Mouse (Mus musculus): Measurements from ENCODE around the gene Zfp629. TPM values are rescaled to one million over a fixed set of nuclear protein-coding genes. Genes with fewer than 3 reads are reported as not detected.
A peak's percentile ranks its signal among the peaks of the same experiment; 100 is the strongest.
"Not testable (repeated sequence)": the region's sequence is repeated elsewhere in the genome, so short reads cannot be mapped to it uniquely, and the experiment has no call there.

Gene Zfp629
- 16.2 and 19.2 TPM in 2 replicates for polyA plus RNA-seq (2015; fragmentation: Nextera tagmentation; extraction: Ambion mirVana)

DNA sequence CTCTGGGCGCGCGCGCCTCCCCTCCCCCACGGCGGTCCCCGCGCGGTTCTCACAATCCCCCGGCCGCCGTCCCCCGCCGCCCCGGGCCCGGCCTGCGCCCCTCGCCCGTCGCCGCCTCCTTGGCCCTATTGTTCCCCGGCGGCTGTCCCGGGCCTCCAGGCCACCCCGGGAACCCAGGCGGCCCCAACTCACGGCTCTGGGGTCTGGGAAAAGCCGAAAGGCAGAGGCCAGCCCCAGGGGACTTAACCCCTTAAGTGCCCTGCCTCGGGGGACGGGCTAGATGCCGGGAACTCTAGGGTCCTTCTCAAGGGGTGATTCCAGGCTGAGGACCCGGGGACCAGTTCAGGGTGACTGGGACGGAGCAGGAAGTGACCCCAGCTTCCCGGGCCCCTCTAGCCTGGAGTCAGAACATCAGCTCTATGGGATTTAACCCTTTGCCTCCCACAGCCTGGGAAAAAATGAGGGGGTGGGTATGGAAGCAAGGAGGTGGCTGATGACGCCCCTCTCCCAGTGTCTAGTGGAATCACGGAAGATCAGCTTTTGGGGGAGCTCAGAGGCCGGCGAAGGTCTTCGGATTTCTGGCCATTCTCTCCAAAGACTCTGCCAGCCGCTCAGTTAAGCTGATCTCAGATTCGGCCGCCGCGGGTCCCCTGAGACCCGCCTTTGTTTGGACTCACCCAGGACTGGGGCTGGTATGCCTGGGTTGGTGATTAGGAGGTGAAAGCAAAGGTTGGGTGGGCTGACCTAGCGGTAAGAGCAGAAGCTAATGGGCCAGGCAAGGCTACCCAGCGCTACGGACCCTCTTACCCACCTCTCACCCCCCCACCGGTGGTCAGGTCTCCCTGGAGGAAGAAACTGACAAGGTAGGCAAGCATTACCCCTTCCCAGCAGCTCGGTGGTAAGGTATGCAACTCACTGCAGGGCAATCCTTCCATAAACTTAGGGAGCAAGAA, at the start of gene Zfp629:
TSS of gene Zfp629 (minus strand) at position 907 of the 953 bp plus-strand sequence.
- peaks cover 17% of the 10 kb centered on the region for H3K4me1 ChIP-seq
- H3K27ac ChIP-seq: peak within 1 kb of the TSS; percentile 77
- peak within 1 kb of the TSS; percentile 96 for H3K9ac ChIP-seq
- H3K4me2 ChIP-seq (replicated peaks): peak within 1 kb of the TSS; percentile 87
- no peaks in the 10 kb centered on the region for H3K27me3 ChIP-seq
- peak within 1 kb of the TSS; percentile 100 for H3K4me3 ChIP-seq
- peak; percentile 90 for ATAC-seq (ENCODE audit: low FRiP score, low read depth)
- WGBS: under 1% methylated on average over 47 of the region's 50 CpGs
- peaks cover 32% of the 10 kb centered on the region for H3K36me3 ChIP-seq
- no peaks in the 10 kb centered on the region for H3K9me3 ChIP-seq

GRCm38 (mm10) chr7:127662926-127663325, 47.3 kb upstream of the Zfp629 start:
- Histone ChIP-seq H3K9ac (no peak overlapping the region), H3K27ac (no peak overlapping the region), H3K4me2 (replicated peaks) (no peak overlapping the region), H3K36me3 (peaks cover 69% of the 10 kb centered on the region), H3K4me3 (no peak overlapping the region), H3K9me3 (0 out of 2 replicates have a peak, but pooled peaks cover 3% of the 10 kb centered on the region), H3K27me3 (no peaks in the 10 kb centered on the region), H3K4me1 (no peaks in the 10 kb centered on the region)
- no peak for ATAC-seq (ENCODE audit: low FRiP score, low read depth)
- WGBS: 90% methylated on average over 6 of the region's 6 CpGs

DNA sequence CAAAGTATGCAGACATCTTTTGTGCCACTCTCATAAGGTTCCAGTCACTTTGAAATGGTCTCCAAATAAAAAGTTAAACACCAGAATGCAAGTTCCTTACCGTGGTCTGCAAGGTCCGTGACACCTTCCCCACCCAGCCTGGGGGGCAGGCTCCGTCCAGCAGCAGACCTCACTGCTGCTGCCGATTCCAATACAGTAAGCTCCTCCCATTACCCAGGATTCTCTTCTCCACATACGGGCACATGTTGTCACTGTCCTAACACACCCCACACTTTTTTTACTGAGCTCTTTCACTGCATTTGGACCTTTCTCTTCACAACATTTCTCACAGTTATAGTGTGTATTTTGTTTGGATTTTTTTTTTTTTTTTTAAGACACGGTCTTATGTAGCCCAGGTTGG, 46.2 kb upstream of the Zfp629 start:
- H3K4me1 ChIP-seq: no peaks in the 10 kb centered on the region
- H3K27me3 ChIP-seq: no peaks in the 10 kb centered on the region
- H3K27ac ChIP-seq: no peak overlapping the region
- no peak overlapping the region for H3K4me3 ChIP-seq
- H3K4me2 ChIP-seq (replicated peaks): no peak overlapping the region
- H3K9ac ChIP-seq: no peak overlapping the region
- peaks cover 63% of the 10 kb centered on the region for H3K36me3 ChIP-seq
- WGBS: 80% methylated on average over 6 of the region's 6 CpGs
- ATAC-seq (ENCODE audit: low FRiP score, low read depth): no peak
- 0 out of 2 replicates have a peak, but pooled peaks cover 8% of the 10 kb centered on the region for H3K9me3 ChIP-seq

DNA sequence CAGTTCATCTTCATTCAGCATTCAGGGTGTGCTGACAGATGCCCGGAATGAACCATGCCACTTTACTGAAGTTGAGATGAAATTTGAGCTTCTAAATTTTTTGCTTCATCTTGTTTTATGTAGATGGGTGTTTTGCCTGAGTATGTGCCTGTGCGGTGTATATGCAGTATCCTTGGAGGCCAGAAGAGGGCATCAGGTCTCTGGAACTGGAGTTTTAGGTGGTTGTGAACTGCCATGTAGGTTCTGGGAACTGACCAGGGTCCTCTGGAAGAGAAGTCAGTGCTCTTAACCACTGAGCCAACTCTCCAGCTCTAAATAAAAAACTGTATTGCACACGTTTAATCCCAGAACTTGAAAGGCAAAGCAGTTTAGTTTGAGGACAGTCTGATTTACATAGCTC, 45.3 kb upstream of the Zfp629 start:
- no peaks in the 10 kb centered on the region for H3K27me3 ChIP-seq
- no peak overlapping the region for H3K27ac ChIP-seq
- H3K4me1 ChIP-seq: no peaks in the 10 kb centered on the region
- no peak overlapping the region for H3K4me2 ChIP-seq (replicated peaks)
- H3K36me3 ChIP-seq: peaks cover 54% of the 10 kb centered on the region
- H3K9me3 ChIP-seq: 0 out of 2 replicates have a peak, but pooled peaks cover 8% of the 10 kb centered on the region
- no peak for ATAC-seq (ENCODE audit: low FRiP score, low read depth)
- no peak overlapping the region for H3K4me3 ChIP-seq
- 81% methylated on average over 3 of the region's 3 CpGs for WGBS
- no peak overlapping the region for H3K9ac ChIP-seq

GRCm38 (mm10) chr7:127656946-127657345, 41.3 kb upstream of the Zfp629 start:
- Histone ChIP-seq H3K27me3 (no peaks in the 10 kb centered on the region), H3K4me3 (no peak overlapping the region), H3K9me3 (0 out of 2 replicates have a peak, but pooled peaks cover 8% of the 10 kb centered on the region), H3K36me3 (peaks cover 15% of the 10 kb centered on the region), H3K9ac (no peak overlapping the region), H3K4me1 (peaks cover 8% of the 10 kb centered on the region), H3K27ac (no peak overlapping the region), H3K4me2 (replicated peaks) (no peak overlapping the region)
- no peak for ATAC-seq (ENCODE audit: low FRiP score, low read depth)
- WGBS: 37% methylated on average over 4 of the region's 4 CpGs

GRCm38 (mm10) chr7:127654318-127654717, 38.7 kb upstream of the Zfp629 start:
- ATAC-seq (ENCODE audit: low FRiP score, low read depth): no peak
- no peaks in the 10 kb centered on the region for H3K27me3 ChIP-seq
- H3K27ac ChIP-seq: no peak overlapping the region
- no peak overlapping the region for H3K4me2 ChIP-seq (replicated peaks)
- 78% methylated on average over 10 of the region's 10 CpGs for WGBS
- peaks cover 11% of the 10 kb centered on the region for H3K4me1 ChIP-seq
- H3K4me3 ChIP-seq: no peak overlapping the region
- H3K9ac ChIP-seq: no peak overlapping the region
- no peaks in the 10 kb centered on the region for H3K36me3 ChIP-seq
- H3K9me3 ChIP-seq: 0 out of 2 replicates have a peak, but pooled peaks cover 5% of the 10 kb centered on the region

- H3K9ac ChIP-seq: peak overlapping the region; percentile 54
- peak; percentile 70; the same call in 1 of the 2 replicates for ATAC-seq (ENCODE audit: low FRiP score, low read depth)
- WGBS: 11% methylated on average over 18 of the region's 18 CpGs
Observed at GRCm38 (mm10) chr7:127652050-127652449, 36.5 kb upstream of the Zfp629 start.

DNA sequence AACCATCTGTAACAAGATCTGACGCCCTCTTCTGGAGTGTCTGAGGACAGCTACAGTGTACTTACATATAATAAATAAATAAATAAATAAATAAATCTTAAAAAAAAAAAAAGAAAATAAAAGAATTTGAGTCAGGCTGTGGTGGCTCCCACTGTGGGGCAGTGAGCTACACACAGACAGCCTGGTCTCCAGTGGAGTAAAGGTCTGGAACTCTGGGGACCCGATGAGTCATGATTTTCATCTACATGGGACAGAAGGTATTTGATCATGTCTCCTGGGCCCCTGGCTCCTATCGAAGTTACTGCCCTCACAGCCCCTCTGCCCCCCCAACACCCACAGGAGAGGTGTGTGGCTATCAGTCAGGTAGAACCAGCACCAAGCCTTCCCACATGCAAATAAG, 36.0 kb upstream of the Zfp629 start:
- 0 out of 2 replicates have a peak, but pooled peaks have one; percentile 40 for ATAC-seq (ENCODE audit: low FRiP score, low read depth)
- Histone ChIP-seq H3K27ac (peak overlapping the region; percentile 39), H3K27me3 (no peaks in the 10 kb centered on the region), H3K9me3 (no peaks in the 10 kb centered on the region), H3K9ac (peak overlapping the region; percentile 54; the same call in 1 of the 2 replicates), H3K4me3 (peak overlapping the region; percentile 23; the same call in 1 of the 2 replicates), H3K36me3 (no peaks in the 10 kb centered on the region), H3K4me1 (peaks cover 11% of the 10 kb centered on the region), H3K4me2 (replicated peaks) (peak overlapping the region; percentile 53)
- 68% methylated on average over 3 of the region's 3 CpGs for WGBS

More at GRCm38 (mm10) chr7:127652050-127652449, 36.5 kb upstream of the Zfp629 start:
- H3K27me3 ChIP-seq: no peaks in the 10 kb centered on the region
- H3K4me3 ChIP-seq: peak overlapping the region; percentile 23
- H3K4me2 ChIP-seq (replicated peaks): peak overlapping the region; percentile 53
- peaks cover 11% of the 10 kb centered on the region for H3K4me1 ChIP-seq
- H3K36me3 ChIP-seq: no peaks in the 10 kb centered on the region
- peak overlapping the region; percentile 39 for H3K27ac ChIP-seq
- H3K9me3 ChIP-seq: 0 out of 2 replicates have a peak, but pooled peaks cover 2% of the 10 kb centered on the region

DNA sequence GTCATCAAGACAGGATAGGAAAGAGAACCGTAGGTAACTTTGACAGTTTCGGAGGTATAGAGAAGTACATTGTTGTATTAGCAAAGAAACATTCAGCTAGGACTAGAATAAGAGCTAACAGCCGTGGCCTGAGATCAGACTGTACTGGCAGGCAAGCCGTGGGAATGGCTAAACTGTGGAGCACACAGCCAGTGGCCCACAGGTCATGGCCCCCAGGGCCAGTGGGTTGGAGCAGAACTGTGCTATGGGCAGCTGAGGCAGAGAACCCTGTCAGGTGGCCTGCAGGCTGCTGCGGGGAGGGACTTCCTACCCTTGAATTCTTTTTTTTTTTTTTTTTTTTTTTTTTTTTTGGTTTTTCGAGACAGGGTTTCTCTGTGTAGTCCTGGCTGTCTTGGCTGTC, 33.6 kb upstream of the Zfp629 start:
- no peak overlapping the region for H3K27ac ChIP-seq

DNA sequence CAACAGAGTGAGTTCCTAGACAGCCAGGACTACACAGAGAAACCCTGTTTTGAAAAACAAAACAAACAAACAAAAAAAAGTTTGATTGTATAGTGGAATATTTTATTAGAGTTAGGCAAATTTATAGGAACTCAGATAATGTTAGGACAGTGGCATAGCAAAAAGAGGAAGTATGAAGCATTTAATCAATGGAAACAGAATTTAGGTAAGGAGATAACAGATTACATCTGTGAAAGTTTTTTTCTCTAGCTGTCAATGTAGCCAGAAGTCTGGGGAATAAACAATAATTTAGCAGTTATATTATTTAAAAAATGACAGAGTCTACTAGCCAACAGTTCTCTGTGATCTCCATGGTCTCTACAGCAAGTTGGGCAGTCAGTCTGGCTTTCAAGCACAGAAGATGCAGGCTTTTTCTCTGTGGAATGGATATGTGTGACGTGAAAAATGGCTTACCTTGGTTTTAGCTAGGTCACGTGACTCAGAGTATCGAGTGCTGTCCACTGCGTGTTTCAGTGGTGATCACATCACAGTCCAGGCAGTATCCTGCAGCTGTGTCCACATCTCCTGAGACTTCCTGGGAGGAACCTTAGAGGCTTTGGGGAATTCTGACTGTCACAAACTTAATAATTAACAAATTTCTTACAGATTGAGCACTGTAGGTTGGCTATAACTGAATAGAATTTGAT, 33.1 kb upstream of the Zfp629 start:
- no peaks in the 10 kb centered on the region for H3K9me3 ChIP-seq
- no peak overlapping the region for H3K27ac ChIP-seq
- 78% methylated on average over 4 of the region's 4 CpGs for WGBS
- no peak for ATAC-seq (ENCODE audit: low FRiP score, low read depth)
- no peak overlapping the region for H3K4me3 ChIP-seq
- H3K27me3 ChIP-seq: no peaks in the 10 kb centered on the region
- H3K4me1 ChIP-seq: peaks cover 11% of the 10 kb centered on the region
- no peak overlapping the region for H3K4me2 ChIP-seq (replicated peaks)
- H3K9ac ChIP-seq: no peak overlapping the region
- no peaks in the 10 kb centered on the region for H3K36me3 ChIP-seq

More for the DNA sequence above, 33.6 kb upstream of the Zfp629 start:
- no peak overlapping the region for H3K4me3 ChIP-seq
- no peaks in the 10 kb centered on the region for H3K27me3 ChIP-seq
- ATAC-seq (ENCODE audit: low FRiP score, low read depth): no peak
- 82% methylated on average over 6 of the region's 6 CpGs for WGBS
- H3K9me3 ChIP-seq: no peaks in the 10 kb centered on the region
- peaks cover 11% of the 10 kb centered on the region for H3K4me1 ChIP-seq
- H3K9ac ChIP-seq: no peak overlapping the region
- no peak overlapping the region for H3K4me2 ChIP-seq (replicated peaks)
- H3K36me3 ChIP-seq: no peaks in the 10 kb centered on the region

- not testable (repeated sequence) for H3K36me3 ChIP-seq; ATAC-seq (ENCODE audit: low FRiP score, low read depth); H3K27ac ChIP-seq; H3K9me3 ChIP-seq; H3K4me2 ChIP-seq (replicated peaks); H3K4me3 ChIP-seq; H3K4me1 ChIP-seq; H3K27me3 ChIP-seq; H3K9ac ChIP-seq
- WGBS: 89% methylated on average over 7 of the region's 7 CpGs
Observed at GRCm38 (mm10) chr7:127647576-127647975, 32.0 kb upstream of the Zfp629 start.

DNA sequence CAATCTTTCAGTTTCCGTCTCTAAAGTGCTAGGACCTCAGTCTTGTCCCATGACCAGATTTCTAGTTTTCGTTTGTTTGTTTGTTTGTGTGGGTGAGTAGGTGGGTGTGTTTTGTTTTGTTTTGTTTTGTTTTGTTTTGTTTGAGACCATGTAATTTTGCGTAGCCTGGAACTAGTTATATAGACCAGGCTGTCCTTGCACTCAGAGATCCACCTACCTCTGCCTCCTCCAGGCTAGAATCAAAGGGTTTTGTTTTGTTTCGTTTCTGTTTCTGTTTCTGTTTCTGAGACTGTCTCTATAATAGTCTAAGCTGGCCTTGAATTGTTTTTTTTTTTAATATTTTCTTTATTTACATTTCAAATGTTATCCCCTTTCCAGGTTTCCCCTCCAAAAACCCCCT, 30.8 kb upstream of the Zfp629 start:
- H3K9ac ChIP-seq: no peak overlapping the region
- WGBS: 83% methylated on average over 4 of the region's 4 CpGs
- H3K9me3 ChIP-seq: no peaks in the 10 kb centered on the region
- H3K4me1 ChIP-seq: no peaks in the 10 kb centered on the region
- H3K4me2 ChIP-seq (replicated peaks): no peak overlapping the region
- ATAC-seq (ENCODE audit: low FRiP score, low read depth): no peak
- no peaks in the 10 kb centered on the region for H3K27me3 ChIP-seq
- no peaks in the 10 kb centered on the region for H3K36me3 ChIP-seq
- H3K4me3 ChIP-seq: no peak overlapping the region
- H3K27ac ChIP-seq: no peak overlapping the region

Measured in limb, embryonic 13.5 days (tissue).